Mouse (Mus musculus): Measurements from ENCODE around the gene Prr15l. TPM values are rescaled to one million over a fixed set of nuclear protein-coding genes. Genes with fewer than 3 reads are reported as not detected.
A peak's percentile ranks its signal among the peaks of the same experiment; 100 is the strongest.

Gene Prr15l
- total RNA-seq, 2 experiments from 2014 or later, result not detected

DNA sequence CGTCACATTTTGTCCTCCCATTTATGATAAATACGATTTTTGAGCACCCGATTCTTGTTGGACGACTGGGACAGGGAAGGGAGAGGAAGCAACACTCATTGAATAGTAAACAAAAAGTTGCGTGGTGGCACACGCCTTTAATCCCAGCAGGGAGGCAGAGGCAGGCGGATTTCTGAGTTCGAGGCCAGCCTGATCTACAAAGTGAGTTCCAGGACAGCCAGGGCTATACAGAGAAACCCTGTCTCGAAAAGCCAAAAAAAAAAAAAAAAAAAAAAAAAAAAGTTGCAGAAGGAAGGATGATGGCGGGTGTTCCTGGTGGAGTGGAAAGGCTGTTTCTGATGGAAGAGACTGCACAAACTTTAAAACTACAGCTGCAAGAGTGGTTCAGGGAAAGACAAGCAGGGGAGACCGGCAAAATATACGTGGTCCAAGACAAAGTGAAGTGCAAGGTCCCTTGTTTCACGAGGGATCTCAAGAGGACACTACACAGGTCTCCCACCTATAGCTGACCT, 11.0 kb upstream of the Prr15l start:
- ATAC-seq (replicated peaks; ENCODE audit: low FRiP score, low TSS enrichment, poor library complexity, severe bottlenecking), result peak; percentile 1; the same call in 1 of the 2 replicates

DNA sequence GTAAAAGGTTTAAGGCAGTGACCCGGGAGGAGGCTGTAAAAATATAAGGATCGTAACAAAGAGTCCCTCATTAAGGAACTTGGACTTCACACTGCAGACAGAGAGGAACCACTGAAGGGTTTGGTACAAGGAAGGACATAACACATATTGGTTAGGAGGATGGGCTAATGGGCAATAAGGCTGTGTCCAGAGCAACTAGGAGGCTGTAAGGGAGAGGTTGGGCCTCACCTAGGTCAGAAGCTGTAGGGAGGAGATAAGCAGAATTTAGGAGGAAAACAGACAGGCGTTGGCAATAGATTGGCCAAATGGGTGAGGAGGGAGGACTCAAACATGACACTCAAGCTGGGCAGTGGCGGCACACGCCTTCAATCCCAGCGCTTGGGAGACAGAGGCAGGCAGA, 10.5 kb upstream of the Prr15l start:
- peak; percentile 42 for ATAC-seq (replicated peaks; ENCODE audit: low FRiP score, low TSS enrichment, poor library complexity, severe bottlenecking)

DNA sequence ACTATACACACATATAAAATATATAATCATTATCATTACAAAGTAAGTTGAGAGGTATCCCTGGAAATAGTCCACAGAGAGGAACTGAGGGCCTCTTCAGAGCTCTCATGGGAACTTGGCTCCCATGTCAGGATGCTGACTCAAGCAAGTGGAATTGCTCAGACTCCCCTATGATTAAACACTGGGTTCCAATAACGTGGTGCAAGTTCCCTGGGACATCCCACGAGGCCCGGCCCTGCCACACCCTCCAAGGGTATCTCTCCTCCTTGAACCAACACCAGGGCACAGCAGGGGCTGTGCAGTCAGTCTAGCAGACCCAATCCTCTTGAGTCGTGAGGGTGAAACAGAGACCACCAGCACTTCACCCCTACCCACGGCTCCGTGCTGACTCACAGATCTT, 8.9 kb upstream of the Prr15l start:
- no peak for ATAC-seq (replicated peaks; ENCODE audit: low FRiP score, low TSS enrichment, poor library complexity, severe bottlenecking)

DNA sequence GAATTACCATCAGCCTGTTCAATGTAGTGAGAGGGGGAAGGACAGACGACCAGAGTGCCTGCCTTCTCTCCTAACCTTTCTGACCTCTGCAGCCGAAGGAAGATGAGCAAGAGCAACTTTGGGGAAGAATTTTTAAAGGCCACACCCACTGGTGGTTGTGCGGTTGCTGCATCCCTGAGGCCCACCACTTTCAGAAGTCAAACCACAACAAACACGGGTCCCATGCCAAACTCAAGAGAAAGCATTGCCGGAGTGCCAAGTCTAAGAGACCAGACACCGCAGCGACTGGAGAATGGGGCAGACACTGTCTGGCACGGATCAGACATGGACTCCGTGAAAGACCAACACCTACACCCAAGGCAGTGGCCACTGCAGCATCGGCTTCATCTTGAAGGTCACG, 3.0 kb upstream of the Prr15l start:
- ATAC-seq (replicated peaks; ENCODE audit: low FRiP score, low TSS enrichment, poor library complexity, severe bottlenecking), result peak; percentile 51

DNA sequence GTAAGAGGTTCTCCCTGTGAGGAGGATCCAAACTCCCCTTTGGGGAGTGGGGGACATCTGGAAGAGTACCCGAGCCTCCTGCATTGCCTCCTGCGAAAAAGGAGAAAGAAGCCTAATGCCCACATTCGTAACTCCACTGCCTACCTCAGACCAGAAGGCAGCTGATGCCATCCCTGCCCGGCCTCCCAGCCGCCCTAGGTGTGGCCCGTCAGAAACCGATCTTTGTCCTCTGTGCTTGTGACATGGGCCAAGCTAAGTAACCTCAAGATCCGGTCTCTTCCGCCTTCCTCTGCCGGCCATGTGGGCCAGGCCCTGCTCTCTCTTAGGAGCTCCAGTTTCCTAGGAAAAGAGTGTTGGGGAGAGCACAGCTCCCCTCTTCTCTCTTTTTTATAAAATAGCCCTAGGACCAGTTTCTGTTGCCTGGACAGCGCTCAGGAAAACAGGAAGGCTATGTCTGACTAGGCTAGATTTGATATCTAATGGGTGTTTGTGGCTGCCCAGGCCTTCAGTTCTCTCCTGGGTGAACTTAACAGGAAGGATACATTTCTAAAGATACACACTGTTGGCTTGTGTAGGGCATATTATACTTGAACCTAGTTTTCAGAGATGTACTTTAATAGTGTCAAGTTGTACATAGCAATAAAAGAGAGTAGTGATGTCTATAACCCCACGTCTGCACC, 2.3 kb upstream of the Prr15l start:
- no peak for ATAC-seq (replicated peaks; ENCODE audit: low FRiP score, low TSS enrichment, poor library complexity, severe bottlenecking)

DNA sequence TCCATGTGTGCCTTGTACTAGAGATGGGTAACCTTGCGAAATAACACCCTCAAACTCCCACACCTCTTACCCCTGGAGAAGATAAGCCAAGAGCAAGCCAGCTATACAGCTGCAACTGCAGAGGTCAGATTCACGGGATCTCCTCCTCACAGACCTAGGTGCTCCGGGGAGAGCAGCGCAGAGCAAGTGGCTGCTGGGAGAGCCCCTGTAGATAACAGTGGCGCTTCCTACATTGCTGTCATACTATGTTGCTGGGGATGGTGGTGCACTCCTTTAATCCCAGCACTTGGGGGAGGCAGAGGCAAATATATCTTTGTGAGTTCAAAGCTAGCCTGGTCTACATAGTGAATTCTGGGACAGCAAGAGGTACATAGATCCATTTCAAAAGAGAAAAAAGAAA, 1.3 kb upstream of the Prr15l start:
- ATAC-seq (replicated peaks; ENCODE audit: low FRiP score, low TSS enrichment, poor library complexity, severe bottlenecking), result peak; percentile 45; the same call in 1 of the 2 replicates

DNA sequence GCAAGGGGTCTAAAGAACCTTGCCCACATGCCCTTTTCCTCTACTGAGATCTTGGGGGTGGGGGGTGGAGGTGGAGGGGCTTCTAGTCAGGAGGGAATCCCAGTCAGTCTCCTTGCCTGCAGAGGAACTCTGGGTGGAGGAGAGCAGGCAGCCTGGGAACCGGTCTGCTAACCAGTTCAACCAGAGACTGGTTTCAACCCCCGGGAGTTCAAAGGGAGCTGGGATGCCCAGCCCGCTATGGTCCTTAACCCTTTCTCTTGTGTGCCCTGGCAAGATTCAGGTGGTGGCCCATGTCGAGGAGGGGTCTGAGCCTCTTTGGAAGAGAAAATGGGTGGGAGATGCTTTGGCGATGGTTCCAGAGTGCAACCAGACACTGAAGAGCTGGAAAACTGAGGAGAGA, 787 bp downstream of the Prr15l start:
- ATAC-seq (replicated peaks; ENCODE audit: low FRiP score, low TSS enrichment, poor library complexity, severe bottlenecking), result no peak

DNA sequence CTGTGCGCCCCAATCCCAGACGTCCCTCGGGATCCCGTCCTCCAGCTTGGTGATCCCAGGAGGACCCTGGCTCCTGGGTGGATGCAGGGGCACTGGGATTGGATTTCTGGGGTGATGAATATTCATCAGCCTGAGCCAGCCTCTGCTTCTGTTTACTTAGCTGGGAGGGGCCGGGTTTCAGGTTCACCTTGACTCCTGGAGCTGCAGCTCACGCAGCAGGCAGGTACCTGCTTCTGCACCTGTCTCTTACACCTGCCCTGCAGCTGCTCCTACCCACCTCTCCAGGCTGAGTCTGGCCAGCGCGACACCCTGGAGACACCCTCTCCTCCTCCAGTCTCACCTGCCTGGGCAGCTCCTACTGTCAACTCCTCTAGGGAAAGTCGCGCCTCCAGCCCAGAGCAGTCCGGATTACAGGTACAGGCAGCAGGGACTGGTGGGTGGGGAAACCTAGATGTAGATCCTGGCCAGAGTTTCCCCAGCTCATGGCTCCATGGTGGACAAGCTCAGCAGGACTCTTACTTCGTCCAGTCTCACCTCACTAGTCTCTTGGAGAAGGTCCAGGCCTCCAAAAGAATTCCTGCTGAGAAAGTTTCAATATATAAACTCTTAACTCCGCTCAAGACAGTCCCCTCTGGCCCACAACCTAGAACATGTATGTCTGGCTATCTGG, 1.3 kb downstream of the Prr15l start:
- ATAC-seq (replicated peaks; ENCODE audit: low FRiP score, low TSS enrichment, poor library complexity, severe bottlenecking), result no peak

DNA sequence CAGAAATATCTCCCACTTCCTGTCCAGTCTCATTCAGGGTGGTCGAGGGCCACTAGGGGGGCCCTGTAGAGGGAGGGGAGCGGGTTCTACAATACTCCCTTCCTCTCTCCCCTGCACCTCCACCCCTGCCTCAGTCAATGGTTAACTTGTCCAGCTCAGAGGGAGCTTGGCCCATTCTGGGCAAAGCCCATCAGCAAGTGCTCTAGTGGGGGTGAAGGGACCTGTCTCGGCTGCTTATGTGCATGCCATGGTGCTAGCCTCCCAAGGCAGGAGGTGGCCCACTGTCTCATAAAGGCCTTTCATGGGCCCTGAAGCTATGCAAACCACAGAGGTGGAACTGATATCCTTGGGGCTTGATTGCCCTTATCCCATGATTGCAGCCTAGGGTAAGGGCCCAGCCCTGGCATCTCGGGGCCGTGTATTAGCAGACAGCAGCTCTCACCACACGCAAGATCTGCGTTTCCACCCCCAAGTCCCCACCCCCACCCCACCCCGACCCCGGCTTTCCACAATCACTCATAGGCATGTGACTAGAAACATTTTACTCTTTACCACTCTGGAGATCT, 1.9 kb downstream of the Prr15l start:
- peak; percentile 58 for ATAC-seq (replicated peaks; ENCODE audit: low FRiP score, low TSS enrichment, poor library complexity, severe bottlenecking)

DNA sequence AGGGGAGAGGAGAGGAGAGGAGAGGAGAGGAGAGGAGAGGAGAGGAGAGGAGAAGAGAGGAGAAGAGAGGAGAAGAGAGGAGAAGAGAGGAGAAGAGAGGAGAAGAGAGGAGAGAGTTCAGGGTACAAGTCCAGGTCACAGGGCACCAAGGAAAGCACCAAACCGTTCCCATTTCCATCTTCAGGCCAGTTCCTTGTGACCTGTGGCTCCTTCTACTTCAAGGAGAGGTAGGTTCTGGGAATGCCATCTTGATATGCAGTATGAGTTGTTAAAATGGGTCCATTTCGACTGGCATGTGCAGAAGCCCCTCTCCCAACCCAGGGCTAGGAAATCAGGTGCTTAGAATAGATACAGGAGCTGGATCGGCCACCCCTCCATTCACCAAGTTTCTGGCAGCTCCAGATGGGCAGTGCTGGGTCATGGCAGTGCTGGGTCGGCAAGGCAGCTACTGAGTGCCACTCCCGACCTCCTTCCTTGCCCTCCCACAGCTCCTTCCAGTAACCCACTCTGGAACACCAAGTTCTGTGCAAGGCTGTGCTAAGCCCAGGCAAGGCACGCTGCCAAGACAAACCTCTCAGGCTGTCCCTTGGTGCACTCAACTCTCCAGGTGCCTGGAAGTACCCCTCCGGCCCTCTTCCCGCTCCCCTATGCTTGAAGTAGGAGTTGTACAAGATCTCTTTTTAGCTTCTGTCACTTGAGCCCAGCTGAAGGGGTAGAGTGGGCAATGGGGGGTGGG, 3.6 kb downstream of the Prr15l start:
- ATAC-seq (replicated peaks; ENCODE audit: low FRiP score, low TSS enrichment, poor library complexity, severe bottlenecking), result no peak

DNA sequence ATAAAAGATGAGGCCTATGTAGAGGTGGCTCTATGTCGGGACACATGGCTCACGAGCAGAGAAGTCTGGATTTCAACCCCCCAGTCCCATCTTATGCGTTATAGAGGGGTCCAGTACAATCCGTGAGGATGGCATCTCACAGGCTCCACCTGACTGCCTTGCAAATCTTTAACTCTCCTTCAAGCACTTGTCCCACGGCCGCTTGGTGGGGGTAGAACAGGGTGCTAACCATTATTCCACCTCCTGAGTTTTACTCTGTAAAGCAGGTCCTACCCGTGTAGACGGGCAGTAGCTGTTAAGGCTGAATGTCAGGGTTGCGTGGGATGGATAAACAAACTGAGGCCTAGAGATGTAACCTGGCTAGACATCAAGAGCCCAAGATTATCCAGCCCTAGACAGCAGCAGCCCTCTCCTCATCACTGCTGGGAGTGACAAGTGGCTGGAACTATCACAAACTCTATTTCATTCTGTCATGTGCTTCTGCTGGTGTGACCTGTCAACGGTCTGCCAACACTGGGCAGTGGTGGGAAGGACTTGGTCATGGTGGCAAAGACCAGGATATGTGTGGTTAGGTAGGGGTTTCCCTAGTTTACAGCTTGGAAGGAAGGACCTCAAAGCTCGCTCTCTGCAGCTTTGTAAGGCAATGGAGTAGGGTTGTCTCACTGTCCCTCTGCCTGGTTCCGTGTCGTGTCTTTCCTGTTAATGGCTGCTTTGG, 5.8 kb downstream of the Prr15l start:
- no peak for ATAC-seq (replicated peaks; ENCODE audit: low FRiP score, low TSS enrichment, poor library complexity, severe bottlenecking)

DNA sequence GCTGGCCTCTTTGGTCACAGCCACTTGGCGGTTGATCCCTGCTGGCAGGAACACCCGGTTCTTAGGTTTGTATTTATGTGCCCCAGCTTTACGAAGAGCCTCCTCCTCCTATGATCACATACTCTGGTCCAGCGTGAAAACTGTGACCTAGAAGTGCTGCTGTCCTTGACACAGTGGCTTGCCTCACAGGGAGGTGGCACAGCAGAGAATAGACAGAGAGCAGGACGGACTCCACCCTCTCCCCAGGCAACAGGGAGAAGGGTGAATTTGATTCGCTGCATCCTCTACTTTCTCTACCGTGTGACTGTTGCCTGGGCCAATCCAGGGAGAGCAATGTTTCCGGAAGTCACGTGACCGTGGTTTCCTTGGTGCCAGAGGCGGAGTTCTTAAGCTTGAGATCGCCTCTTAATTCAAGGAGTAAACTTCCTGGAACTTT, 7.0 kb downstream of the Prr15l start:
- ATAC-seq (replicated peaks; ENCODE audit: low FRiP score, low TSS enrichment, poor library complexity, severe bottlenecking), result peak; percentile 83

DNA sequence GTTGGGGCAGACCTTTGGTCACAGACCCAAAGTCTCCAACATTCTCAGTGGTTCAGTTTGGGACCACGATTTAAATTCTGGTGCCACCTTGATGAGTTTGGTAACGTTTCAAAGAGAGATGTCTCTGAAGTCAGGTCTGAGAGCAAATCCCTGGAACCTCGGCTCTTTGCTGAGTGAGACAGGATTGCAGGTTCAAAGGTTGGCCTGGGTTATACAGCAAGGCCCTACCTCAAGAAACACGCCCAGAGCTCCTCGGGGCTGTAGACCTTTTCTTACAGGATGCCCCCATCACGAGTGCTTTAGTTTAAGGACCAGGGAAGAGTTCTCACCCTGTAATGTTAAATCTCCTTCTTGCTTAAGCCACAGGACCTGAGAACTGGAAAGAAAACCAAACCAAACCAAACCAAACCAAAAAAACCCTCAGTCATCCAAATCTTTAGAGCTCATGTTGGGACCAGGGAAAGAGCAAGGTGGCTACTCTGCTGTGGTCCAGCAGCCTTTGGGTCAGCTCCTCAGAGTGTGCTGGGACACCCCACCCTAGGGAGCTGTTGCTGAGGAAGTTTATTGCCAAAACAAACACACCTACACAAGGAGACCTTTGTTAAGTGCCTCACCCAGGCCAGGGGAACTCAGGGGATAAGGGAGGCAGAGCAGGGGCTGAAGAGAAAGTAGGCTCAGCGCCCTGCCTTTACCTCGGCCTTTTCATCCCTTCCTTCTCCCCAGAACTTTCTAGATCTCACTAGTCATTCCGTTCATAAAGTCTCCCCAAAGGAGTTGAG, 8.2 kb downstream of the Prr15l start:
- ATAC-seq (replicated peaks; ENCODE audit: low FRiP score, low TSS enrichment, poor library complexity, severe bottlenecking), result no peak

DNA sequence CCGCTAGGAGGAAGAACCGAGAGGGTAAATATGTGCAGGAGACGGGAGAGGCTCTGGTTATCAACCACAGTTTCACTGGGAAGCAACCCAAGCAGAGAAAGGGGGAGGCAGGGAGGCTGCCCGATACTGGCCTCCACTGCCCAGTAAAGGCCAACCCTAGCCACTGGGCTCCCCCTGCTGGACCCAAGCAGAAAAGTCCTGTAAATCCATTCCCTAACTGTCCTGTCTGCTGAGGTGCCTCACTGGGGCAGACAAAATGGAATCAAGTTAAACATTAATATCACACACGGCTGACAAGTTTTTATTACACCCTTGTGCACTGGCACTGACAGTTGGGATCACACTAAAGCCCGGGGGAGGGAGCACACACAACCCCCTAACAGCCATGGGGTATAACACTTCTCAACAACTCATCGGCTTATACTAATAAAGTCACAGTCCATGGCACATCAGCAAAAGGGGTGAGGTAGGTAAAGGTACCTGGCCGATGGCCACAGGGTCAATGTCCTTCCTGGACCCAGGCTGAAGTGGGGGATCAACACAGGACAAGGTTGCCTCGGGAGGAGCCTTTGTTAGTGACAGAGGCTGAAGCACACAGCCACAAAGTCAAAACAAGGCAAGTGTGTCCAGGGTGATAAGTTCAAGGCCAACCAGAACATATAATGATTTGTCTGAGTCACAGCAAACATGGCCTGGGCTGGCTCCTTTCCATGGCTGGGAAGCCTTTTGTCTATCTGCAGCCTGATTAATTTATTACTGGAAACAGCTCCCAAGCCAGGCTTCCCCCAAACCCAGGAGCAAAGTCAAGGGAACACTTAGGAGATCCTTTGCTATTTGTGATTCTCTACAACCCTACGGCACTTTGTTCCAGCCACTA, 9.9 kb downstream of the Prr15l start:
- no peak for ATAC-seq (replicated peaks; ENCODE audit: low FRiP score, low TSS enrichment, poor library complexity, severe bottlenecking)

DNA sequence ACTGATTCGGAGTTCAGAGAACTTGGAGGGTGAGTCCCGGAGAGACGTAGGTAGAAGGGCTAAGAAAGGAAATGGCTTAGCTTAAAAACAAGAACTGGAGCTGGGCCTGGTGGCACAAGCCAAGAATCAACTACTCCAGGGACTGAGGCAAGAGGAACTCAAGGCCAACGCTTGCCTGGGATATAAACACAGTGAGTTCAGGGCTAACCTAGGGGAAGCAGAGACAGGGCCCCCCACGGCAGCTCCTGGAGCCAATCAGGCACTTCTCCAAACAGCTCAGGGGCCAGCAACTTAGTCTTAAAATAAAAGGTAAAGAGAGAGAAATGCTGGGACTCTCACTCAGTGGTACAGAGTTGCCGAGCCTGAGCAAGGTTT, 10.5 kb downstream of the Prr15l start:
- no peak for ATAC-seq (replicated peaks; ENCODE audit: low FRiP score, low TSS enrichment, poor library complexity, severe bottlenecking)

DNA sequence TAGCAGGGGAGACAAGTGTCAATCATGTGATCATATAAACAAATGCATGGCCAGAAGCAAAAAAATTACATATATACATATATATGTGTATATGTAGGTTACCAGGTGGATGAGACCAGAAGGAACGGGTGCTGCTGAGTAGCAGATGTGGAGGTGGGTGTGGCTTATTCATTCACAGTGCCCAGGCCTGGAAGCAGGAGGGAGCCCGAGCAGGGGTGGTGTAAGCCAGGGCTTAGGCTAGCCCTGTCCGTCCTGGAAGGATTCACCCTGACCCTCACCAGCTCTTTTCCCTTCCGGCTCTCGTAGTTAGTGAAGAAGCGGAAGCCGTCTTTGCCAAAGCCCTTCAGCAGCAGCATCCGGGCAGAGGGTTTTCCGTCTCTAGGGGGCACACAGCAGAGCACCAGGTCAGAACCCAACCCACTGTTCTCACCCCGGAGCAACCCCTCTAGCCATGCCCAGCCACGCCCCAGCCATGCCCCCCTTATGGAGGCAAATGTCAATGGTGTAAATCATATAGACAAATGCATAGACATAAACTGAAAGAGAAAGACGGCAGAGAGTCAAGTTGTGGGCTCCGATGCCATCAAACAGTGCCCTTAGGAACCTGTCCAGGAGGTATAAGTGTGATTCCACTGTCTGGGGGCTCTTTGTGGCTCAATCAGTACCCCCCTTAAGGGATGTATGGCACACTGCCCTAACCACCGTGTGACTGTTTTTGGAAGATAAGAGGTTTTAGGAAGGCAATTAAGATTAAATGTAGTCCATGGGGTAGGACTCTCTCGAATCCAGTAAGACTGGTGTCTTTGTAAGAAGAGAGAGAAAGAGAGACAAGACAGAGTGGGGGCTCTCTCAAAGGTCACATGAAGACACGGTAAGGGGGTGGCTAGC, 12.9 kb downstream of the Prr15l start:
- peak; percentile 45 for ATAC-seq (replicated peaks; ENCODE audit: low FRiP score, low TSS enrichment, poor library complexity, severe bottlenecking)

All from megakaryocyte-erythroid progenitor cell, adult 5-6 weeks (primary cell).